In genomic region chr14:21074398-21075320, GRCm38 (mm10) we compare ENCODE assay signal across 1 mouse cellular context.
A peak's percentile ranks its signal among the peaks of the same experiment; 100 is the strongest.
TF ChIP-seq lines count a peak whose summit lies in the region.

No protein-coding gene starts in this region.

TF ChIP-seq in MEL, 35 proteins besides CTCF, POLR2A, EP300 and RAD21 (continued from another document):
- TF ChIP-seq TBP (IDR thresholded peaks at IDR 0.05; ENCODE audit: low read depth, low read length), result peak; percentile 75
- TF ChIP-seq MYB (IDR thresholded peaks at IDR 0.05; ENCODE audit: low read depth, low read length), result peak; percentile 38; the same call in 1 of the 2 replicates
- peak; percentile 91 for TF ChIP-seq RCOR1 (IDR thresholded peaks at IDR 0.05; ENCODE audit: low read depth, low read length)
- TF ChIP-seq USF2 (IDR thresholded peaks at IDR 0.05; ENCODE audit: borderline replicate concordance in 1 of 2, insufficient read depth in 1 of 2, low read depth in 1 of 2, low read length in 2 of 2), result no peak
- TF ChIP-seq E2F4 (IDR thresholded peaks at IDR 0.05; ENCODE audit: borderline replicate concordance, low read depth, low read length), result no peak
- peak; percentile 54; the same call in 1 of the 2 replicates for TF ChIP-seq CHD1 (IDR thresholded peaks at IDR 0.05; ENCODE audit: low read depth, low read length)
- TF ChIP-seq MAX (IDR thresholded peaks at IDR 0.05; ENCODE audit: low read length), result 0 out of 2 replicates have a peak, but pooled peaks have one; percentile 28
- TF ChIP-seq ZKSCAN1 (IDR thresholded peaks at IDR 0.05; ENCODE audit: low read depth, low read length), result no peak
- 0 out of 2 replicates have a peak, but pooled peaks have one; percentile 19 for TF ChIP-seq JUND (IDR thresholded peaks at IDR 0.05; ENCODE audit: low read depth, low read length)
